Mouse (Mus musculus): ENCODE data around the gene Sva.

Gene Sva

GRCm38 (mm10) chr6:42038094-42038493, at the start of gene Sva:
Sva (plus strand) TSS chr6:42038394.
- DNase-seq (ENCODE audit: low read depth, low spot score) = no peak
